Mouse (Mus musculus) adrenal gland, postnatal 14 days (tissue): ENCODE results near the gene Bsnd. TPM values are rescaled to one million over a fixed set of nuclear protein-coding genes. Genes with fewer than 3 reads are reported as not detected.

ENCODE experiments used
- DNase-seq: peaks from one replicate; pipeline ENCODE4 v3.0.0; 2021; ENCODE audit warnings: mixed read lengths
- total RNA-seq: library from RNA; stranded (reverse); gene quantifications from 2 replicates; pipeline ENCODE4 v1.2.3, GENCODE M21; 2021

Bsnd gene
- total RNA-seq, 1 experiment from 2014 or later, result not detected

- no peak for DNase-seq
These were observed 8.8 kb downstream of the Bsnd start for GRCm38 (mm10) chr4:106483215-106483727.

GRCm38 (mm10) chr4:106480545-106480944 lies 11.5 kb downstream of the Bsnd start:
- DNase-seq, result no peak

GRCm38 (mm10) chr4:106474241-106474640 lies 17.8 kb downstream of the Bsnd start:
- peak; percentile 61 for DNase-seq

- peak; percentile 72 for DNase-seq
These were observed 19.7 kb downstream of the Bsnd start for GRCm38 (mm10) chr4:106472335-106472734.

- no peak for DNase-seq
These were observed 21.2 kb downstream of the Bsnd start for GRCm38 (mm10) chr4:106470921-106471320.

- no peak for DNase-seq
These were observed 24.5 kb downstream of the Bsnd start for GRCm38 (mm10) chr4:106467420-106468110.

- DNase-seq, result no peak
These were observed 28.8 kb downstream of the Bsnd start for GRCm38 (mm10) chr4:106463174-106463801.

- DNase-seq, result no peak
These were observed 29.6 kb downstream of the Bsnd start for GRCm38 (mm10) chr4:106462524-106462923.

- no peak for DNase-seq
These were observed 30.1 kb downstream of the Bsnd start for GRCm38 (mm10) chr4:106462016-106462415.

GRCm38 (mm10) chr4:106454541-106454940 lies 37.5 kb downstream of the Bsnd start:
- no peak for DNase-seq

GRCm38 (mm10) chr4:106453516-106453915 lies 38.6 kb downstream of the Bsnd start:
- no peak for DNase-seq

GRCm38 (mm10) chr4:106453108-106453507 lies 39.0 kb downstream of the Bsnd start:
- no peak for DNase-seq

- DNase-seq, result no peak
These were observed 39.7 kb downstream of the Bsnd start for GRCm38 (mm10) chr4:106452401-106452800.

GRCm38 (mm10) chr4:106449306-106449705 lies 42.8 kb downstream of the Bsnd start:
- no peak for DNase-seq

- DNase-seq, result no peak
These were observed 48.9 kb downstream of the Bsnd start for GRCm38 (mm10) chr4:106443182-106443581.

GRCm38 (mm10) chr4:106438763-106439162 lies 53.3 kb downstream of the Bsnd start:
- DNase-seq, result no peak

GRCm38 (mm10) chr4:106437207-106437606 lies 54.9 kb downstream of the Bsnd start:
- DNase-seq, result no peak

GRCm38 (mm10) chr4:106436475-106436874 lies 55.6 kb downstream of the Bsnd start:
- no peak for DNase-seq

GRCm38 (mm10) chr4:106435426-106435825 lies 56.7 kb downstream of the Bsnd start:
- no peak for DNase-seq
